Mouse (Mus musculus): ENCODE results near the gene Glce.

Gene Glce

DNA sequence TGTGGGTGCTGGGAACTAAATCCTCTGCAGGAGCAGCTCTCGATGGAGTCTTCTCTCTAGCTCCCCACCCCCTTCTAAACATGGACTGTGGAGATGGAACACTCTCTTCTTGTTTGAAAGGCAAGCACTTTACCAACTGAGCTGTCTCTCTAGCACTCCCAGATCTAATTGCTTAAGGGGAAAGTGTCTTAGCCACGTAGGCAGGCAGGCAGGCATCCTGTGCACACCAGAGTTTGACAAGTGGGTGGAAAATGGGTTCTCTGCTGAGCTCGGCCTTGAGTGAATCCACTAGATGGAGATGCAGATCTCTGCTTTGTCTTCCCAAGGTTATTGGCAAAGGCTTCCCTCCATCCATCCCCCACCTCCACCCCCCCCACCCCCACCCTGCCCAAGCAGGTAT lies 94.4 kb downstream of the Glce start:
- no peak for DNase-seq (ENCODE audit: low spot score in 2 of 2)

DNA sequence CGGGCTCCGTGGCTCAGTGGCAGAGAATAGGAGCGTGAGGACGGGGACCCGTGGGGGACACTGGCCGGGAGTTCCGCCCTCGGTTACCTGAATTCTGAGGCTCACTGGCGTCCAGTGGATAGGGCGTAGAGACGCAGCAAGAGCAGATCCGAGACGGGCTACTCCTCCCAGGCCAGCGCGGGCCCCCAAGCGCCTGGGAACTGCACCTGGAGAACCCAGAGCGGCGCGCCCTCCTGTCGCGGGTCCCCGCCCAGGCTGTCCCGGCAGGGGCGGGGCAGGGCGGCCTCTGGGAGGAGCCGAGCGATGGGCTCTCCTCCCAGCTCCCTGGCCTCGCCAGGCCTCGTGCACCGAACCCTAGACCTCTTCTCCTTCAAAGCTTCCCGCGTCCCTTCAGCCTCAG lies 95.9 kb downstream of the Glce start, which contains the start of gene Paqr5:
Paqr5 (minus strand) TSS at position 257 of the 400 bp plus-strand sequence.
- no peak for DNase-seq (ENCODE audit: low spot score in 2 of 2)

DNA sequence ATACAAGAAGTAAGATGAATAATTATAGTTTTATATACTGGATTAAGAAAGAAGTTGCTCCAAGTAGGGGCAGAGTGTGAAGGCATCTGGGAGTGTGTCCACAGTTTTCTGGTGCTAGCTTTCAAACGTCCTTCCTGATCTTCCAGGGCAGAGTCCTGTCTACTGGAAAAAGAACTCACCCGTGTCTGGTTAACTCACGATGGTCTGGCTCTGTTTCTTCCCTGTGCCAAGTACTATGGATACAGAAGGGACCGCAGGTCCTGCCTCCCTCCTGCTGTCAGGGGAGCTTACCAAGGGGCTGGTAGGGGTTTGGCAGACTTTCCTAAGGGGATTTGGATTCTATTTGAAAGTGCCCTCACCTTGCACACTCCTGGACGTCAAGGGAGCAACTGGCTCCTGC lies 97.4 kb downstream of the Glce start:
- DNase-seq (ENCODE audit: low spot score in 2 of 2), result no peak

DNA sequence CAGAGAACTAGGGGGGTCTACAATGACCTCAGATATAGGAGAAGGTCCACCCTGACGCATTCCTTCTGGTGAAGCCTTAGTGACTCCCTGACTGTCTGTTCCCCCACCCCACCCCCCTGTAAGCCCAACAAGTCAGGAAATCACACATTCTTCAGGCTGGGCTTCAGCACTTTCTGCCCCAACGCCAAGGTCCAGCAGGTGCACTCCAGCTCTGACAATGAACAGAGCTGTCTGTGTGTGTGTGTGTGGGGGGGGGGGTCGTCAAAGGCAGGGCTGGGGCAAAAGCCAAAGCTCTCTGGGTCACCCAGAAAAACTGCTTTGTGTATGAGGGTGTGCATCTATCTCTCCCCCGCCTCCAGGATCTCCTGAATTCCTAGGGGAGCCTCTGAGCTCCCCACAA lies 98.6 kb downstream of the Glce start:
- no peak for DNase-seq (ENCODE audit: low spot score in 2 of 2)

DNA sequence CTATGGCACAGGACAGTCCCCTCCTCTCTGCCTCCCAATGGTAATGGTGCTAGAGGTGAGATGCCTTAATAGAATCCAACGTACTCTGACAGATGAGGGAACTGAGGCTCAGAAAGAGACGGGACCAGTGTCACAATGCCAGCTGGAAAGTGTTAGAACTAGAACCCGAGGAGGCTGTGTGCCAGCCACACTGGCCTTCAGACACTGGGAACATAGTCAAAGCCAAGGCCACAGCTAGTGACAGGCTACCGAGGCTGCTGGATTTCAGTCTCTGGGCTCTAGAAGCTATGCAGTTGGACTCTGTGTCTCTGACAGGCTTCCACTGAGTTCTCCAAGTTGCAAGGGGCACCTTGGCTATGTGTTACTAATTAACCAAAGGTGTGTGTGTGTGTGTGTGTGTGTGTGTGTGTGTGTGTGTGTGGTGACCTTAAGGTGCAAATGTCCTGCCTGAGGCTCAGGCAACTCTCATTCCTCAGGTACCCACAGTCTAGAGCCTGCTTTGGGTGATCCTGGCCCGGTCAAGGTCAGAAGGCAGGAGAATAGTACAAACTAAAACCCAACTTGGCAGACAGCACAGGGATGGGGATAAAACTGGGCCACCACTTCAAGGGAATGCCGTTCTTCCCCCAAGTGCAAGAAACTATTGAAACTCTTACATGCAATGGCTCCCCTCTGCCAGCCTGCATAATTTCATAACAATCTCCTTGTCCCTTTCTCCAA lies 99.3 kb downstream of the Glce start:
- no peak for DNase-seq (ENCODE audit: low spot score in 2 of 2)

DNA sequence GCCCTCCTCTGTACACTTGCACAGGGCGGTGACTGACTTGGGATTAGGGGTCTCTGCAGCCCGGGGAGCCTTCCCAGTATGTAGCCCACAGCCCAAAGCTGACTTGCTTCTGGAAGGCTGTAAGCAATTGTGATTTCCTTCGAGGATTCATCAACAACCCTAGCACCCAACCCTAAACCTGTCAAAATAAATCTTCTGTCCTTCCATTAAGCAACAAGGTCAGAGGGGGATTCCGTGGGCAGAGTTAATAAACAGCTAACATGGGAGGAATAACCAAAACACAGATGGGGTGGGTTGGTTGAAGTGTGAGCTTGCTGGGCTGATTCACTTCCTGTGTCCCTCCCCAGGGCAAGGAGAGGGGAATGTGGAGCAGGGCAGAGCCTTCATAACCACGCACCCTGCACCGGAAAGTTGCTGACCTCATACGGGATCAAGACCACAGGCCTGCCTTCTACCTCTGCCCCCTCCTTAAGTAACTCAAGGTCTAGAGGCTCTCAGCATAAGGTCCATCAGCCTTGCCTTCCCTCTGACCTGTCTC lies 100.8 kb downstream of the Glce start:
- DNase-seq (ENCODE audit: low spot score in 2 of 2), result no peak

DNA sequence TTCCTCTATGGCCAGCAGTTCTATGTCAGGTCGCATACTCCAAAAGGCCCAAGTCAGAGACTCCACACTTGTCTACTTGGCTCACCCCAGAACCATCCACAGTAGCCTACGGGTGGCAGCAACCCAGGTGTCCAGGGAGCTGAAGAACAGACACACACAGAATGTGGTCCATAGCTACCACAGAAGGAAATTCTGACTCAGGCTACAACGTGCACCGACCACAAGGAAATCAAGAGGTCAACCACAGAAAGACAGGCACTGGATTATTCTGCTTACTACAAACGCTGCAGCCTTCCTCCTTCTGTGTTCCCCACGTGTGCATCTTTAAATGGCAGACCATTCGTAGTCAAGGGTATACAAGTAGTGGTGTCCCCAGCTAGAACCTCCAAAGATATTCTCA lies 102.2 kb downstream of the Glce start:
- no peak for DNase-seq (ENCODE audit: low spot score in 2 of 2)

DNA sequence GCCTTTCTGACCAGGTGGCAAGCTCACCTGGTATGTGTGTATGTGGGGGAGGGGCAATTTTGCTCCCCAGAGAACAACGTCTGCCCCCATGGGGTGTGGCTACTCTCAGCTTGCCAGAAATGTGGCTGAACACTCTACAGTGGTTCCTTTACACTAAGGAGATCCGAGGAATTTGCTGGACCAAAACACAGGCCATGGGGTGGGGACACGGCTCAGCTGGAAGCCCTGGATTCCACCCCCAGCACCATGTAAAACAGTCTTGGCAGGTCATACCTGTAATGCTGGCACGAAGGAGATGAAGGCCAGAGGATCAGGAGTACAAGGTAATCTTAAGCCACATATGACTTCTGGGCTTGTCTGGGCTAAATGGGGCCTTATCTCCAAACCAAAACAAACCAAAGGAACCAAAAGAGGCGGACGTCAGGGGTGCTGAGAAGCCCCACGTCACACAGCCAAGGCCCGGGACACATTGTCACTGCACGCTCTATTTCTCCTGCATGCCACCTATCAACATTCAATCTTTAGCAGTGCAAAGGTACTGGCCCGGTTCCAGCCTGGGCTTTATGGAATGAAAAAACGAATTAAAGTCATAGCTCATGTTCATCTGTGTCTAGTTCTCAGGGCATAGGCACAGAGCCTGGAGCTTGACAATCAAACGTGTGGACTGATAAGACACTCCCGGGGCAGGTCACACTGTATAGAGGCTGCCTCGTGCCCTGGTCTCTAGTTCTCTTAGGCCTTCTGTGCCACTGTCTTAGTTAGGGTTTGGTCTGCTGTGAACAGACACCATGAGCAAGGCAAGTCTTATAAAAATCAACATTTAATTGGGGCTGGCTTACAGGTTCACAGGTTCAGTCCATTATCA lies 104.0 kb downstream of the Glce start:
- DNase-seq (ENCODE audit: low spot score in 2 of 2), result no peak

- no peak for DNase-seq (ENCODE audit: low spot score in 2 of 2)
Observed at GRCm38 (mm10) chr9:62017329-62017728, 105.1 kb downstream of the Glce start.

- DNase-seq (ENCODE audit: low spot score in 2 of 2), result no peak
Observed at GRCm38 (mm10) chr9:62015504-62015903, 107.0 kb downstream of the Glce start.

DNA sequence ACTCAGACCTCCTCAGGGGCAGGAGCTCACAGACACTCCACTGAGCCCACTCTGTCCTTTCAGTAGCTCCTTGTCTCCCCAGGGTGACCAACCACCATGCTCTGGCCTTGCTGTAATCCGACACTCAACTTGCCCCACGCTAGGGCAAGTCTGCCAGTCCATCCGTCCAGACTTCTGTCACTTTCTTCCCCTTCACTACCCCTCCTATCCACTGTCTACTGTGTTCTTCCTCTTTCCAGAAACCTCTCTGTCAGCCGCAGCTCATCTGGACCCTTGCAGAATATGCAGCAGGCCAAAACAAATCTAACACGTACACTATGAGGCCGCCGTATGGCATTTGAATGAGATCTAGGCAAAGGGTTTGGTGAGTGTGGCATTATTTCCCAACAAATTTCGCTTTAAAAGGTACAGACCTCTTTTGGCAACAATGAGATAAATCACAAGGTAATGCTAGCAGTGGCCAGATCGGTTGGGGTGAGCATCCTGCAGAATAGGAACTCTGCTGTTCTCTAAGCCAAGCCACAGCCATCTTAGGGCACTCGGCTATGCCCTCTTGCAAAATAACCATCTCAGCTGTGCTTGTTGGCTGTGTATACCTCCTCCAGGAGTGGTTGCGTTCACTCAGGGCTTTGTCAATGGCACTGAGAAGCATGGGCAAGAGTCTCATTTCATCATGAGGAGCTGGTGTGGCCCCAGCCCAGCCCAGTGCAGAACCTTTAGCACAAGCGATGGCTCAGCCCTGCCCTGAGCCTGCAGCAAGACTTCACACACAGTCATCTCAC lies 108.9 kb downstream of the Glce start:
- no peak for DNase-seq (ENCODE audit: low spot score in 2 of 2)

DNA sequence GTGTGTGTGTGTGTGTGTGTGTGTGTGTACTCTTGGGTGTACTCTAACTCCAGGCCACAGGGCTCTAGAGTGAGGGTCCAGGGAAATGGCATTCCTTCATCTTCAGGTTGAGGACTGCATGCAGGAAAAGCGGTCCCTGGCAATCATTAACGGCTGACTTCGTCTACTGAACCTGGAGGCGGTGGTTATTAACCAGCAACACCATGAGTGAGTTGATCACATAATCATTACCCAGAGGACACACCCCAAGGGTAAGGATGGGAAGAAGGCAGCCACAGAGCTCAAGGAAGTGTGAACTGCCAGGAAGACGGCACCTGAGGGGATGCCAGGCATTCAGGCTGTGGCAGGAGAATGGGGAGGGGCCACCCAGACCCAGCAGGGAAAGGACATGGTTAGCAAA lies 114.1 kb downstream of the Glce start:
- no peak for DNase-seq (ENCODE audit: low spot score in 2 of 2)

All from right cerebral cortex, adult 2 months (tissue).